Mouse (Mus musculus): ENCODE data around the gene Fbxo3. TPM values are rescaled to one million over a fixed set of nuclear protein-coding genes. Genes with fewer than 3 reads are reported as not detected.
"Not testable (repeated sequence)": the region's sequence is repeated elsewhere in the genome, so short reads cannot be mapped to it uniquely, and the experiment has no call there.

Fbxo3 gene
- polyA plus RNA-seq, 1 experiment from 2014 or later = 75.0 TPM

GRCm38 (mm10) chr2:104065526-104065925 lies 38.0 kb downstream of the Fbxo3 start, which contains the start of gene Gm10912:
TSS of gene Gm10912 (plus strand) at chr2:104065826.
- not testable (repeated sequence) for H3K9ac ChIP-seq (ENCODE audit: low read depth, low read length); H3K27me3 ChIP-seq (replicated peaks; ENCODE audit: control insufficient read depth, insufficient read depth, low read length); H3K4me3 ChIP-seq (ENCODE audit: low read depth, low read length); H3K4me2 ChIP-seq; H3K36me3 ChIP-seq (ENCODE audit: control insufficient read depth, insufficient read depth, low read length); H3K4me1 ChIP-seq (replicated peaks; ENCODE audit: control insufficient read depth, insufficient read depth, low read length); ATAC-seq (replicated peaks; ENCODE audit: low FRiP score); H3K9me3 ChIP-seq (ENCODE audit: control insufficient read depth, low read length); DNase-seq (ENCODE audit: low spot score); H3K27ac ChIP-seq (ENCODE audit: low read depth, low read length)
- 88% methylated on average over 6 of the region's 6 CpGs for whole genome bisulfite sequencing

DNA sequence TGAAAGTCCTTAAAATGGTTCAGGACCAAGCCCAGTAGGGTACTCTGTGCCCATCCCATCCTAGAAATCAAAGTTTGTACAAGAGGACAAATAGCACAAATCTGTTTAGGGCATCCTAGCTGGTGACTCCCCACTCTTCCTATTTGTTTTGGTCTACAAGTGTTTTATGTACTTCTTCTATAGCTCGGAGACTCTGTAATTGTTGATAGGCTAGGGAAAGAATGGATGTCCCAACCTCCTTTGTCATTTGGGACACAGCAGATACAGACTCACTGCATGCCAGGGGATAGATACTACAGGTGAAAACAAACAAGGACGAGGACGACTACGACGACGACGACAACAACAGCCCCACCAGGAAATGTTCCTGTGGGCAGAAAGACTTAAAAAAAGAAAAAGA lies 40.9 kb downstream of the Fbxo3 start, which contains the start of gene Gm10799:
Gene Gm10799 (minus strand): TSS at position 101 of the 400 bp plus-strand sequence.
- not testable (repeated sequence) for H3K4me2 ChIP-seq; H3K4me3 ChIP-seq (ENCODE audit: low read depth, low read length); H3K27ac ChIP-seq (ENCODE audit: low read depth, low read length); H3K4me1 ChIP-seq (replicated peaks; ENCODE audit: control insufficient read depth, insufficient read depth, low read length); H3K27me3 ChIP-seq (replicated peaks; ENCODE audit: control insufficient read depth, insufficient read depth, low read length); H3K36me3 ChIP-seq (ENCODE audit: control insufficient read depth, insufficient read depth, low read length); ATAC-seq (replicated peaks; ENCODE audit: low FRiP score); DNase-seq (ENCODE audit: low spot score); H3K9ac ChIP-seq (ENCODE audit: low read depth, low read length); H3K9me3 ChIP-seq (ENCODE audit: control insufficient read depth, low read length)
- 62% methylated on average over 7 of the region's 7 CpGs for WGBS

DNA sequence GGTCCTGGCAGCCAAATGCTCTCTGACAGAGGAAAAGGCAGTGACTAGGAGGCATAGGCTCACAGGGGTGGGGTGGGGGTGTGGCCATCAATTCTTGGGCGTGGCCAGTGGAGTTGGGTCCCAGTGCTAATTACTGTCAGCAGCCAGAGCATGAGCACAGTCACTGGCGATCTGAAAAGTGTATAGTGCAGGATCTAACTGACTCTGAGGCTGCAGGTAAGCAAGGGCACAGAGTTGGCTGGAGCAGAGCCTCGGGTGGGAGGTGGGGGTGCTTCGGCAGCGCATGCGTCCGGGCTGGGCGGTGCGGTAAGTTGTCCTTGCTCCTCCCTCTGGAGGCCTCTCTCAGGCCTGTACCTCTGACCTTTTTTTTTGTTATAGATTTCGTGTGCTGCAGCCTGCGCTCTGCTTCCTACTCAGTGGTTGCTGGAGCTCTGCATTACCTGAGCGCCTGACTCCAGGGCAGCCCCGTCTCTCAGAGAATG lies 42.2 kb downstream of the Fbxo3 start, which contains the start of gene Cd59b:
Gene Cd59b (plus strand): TSS at position 146 of the 482 bp plus-strand sequence.
- DNase-seq (ENCODE audit: low spot score) (peak; percentile 80), ATAC-seq (replicated peaks; ENCODE audit: low FRiP score) (peak; percentile 95)
- no peaks in the 10 kb centered on the region for H3K36me3 ChIP-seq (ENCODE audit: control insufficient read depth, insufficient read depth, low read length)
- no peaks in the 10 kb centered on the region for H3K27me3 ChIP-seq (replicated peaks; ENCODE audit: control insufficient read depth, insufficient read depth, low read length)
- WGBS = 13% methylated on average over 13 of the region's 13 CpGs
- peak within 1 kb of the TSS; percentile 57 for H3K9ac ChIP-seq (ENCODE audit: low read depth, low read length)
- no peaks in the 10 kb centered on the region for H3K4me1 ChIP-seq (replicated peaks; ENCODE audit: control insufficient read depth, insufficient read depth, low read length)
- peak within 1 kb of the TSS; percentile 73 for H3K4me2 ChIP-seq
- H3K4me3 ChIP-seq (ENCODE audit: low read depth, low read length) = peak within 1 kb of the TSS; percentile 49
- H3K27ac ChIP-seq (ENCODE audit: low read depth, low read length) = peak within 1 kb of the TSS; percentile 90
- no peaks in the 10 kb centered on the region for H3K9me3 ChIP-seq (ENCODE audit: control insufficient read depth, low read length)

DNA sequence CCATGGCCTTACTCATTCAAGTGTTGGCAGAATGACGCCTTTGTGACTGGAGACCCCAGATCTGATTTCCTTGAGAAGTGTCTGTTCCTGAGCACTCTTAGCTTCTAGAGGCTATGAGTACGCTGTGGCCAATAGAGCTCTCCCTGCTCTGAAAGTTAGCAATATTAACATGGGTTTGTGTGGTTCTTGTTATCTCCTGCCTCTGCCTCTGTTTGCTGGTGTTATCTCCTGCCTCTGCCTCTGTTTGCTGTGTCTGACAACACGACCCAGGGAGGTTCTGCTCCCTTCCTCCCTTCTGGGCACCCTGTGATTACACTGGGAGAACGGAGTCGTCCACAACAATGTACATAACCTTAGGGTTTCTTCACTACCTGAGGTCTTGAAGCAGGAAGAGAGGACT lies 50.8 kb downstream of the Fbxo3 start:
- not testable (repeated sequence) for H3K9me3 ChIP-seq (ENCODE audit: control insufficient read depth, low read length); H3K27me3 ChIP-seq (replicated peaks; ENCODE audit: control insufficient read depth, insufficient read depth, low read length); H3K36me3 ChIP-seq (ENCODE audit: control insufficient read depth, insufficient read depth, low read length); H3K9ac ChIP-seq (ENCODE audit: low read depth, low read length); H3K4me1 ChIP-seq (replicated peaks; ENCODE audit: control insufficient read depth, insufficient read depth, low read length); DNase-seq (ENCODE audit: low spot score); H3K4me3 ChIP-seq (ENCODE audit: low read depth, low read length)
- peak overlapping the region; percentile 84 for H3K27ac ChIP-seq (ENCODE audit: low read depth, low read length)
- peak; percentile 99 for ATAC-seq (replicated peaks; ENCODE audit: low FRiP score)
- H3K4me2 ChIP-seq = peak overlapping the region; percentile 53
- WGBS = 28% methylated on average over 5 of the region's 5 CpGs

GRCm38 (mm10) chr2:104081436-104082050 lies 54.0 kb downstream of the Fbxo3 start:
- WGBS = no CpG with 5 or more reads among the region's 1 CpGs
- not testable (repeated sequence) for H3K4me3 ChIP-seq (ENCODE audit: low read depth, low read length); H3K9me3 ChIP-seq (ENCODE audit: control insufficient read depth, low read length); H3K4me2 ChIP-seq; ATAC-seq (replicated peaks; ENCODE audit: low FRiP score); H3K9ac ChIP-seq (ENCODE audit: low read depth, low read length); H3K27me3 ChIP-seq (replicated peaks; ENCODE audit: control insufficient read depth, insufficient read depth, low read length); H3K36me3 ChIP-seq (ENCODE audit: control insufficient read depth, insufficient read depth, low read length); H3K27ac ChIP-seq (ENCODE audit: low read depth, low read length); DNase-seq (ENCODE audit: low spot score); H3K4me1 ChIP-seq (replicated peaks; ENCODE audit: control insufficient read depth, insufficient read depth, low read length)

- ATAC-seq (replicated peaks; ENCODE audit: low FRiP score) (no peak), DNase-seq (ENCODE audit: low spot score) (peak; percentile 21)
- Histone ChIP-seq H3K4me2 (no peak overlapping the region), H3K9me3 (ENCODE audit: control insufficient read depth, low read length) (no peaks in the 10 kb centered on the region), H3K4me3 (ENCODE audit: low read depth, low read length) (no peak overlapping the region), H3K4me1 (replicated peaks; ENCODE audit: control insufficient read depth, insufficient read depth, low read length) (peaks cover 8% of the 10 kb centered on the region), H3K9ac (ENCODE audit: low read depth, low read length) (no peak overlapping the region), H3K36me3 (ENCODE audit: control insufficient read depth, insufficient read depth, low read length) (no peaks in the 10 kb centered on the region), H3K27me3 (replicated peaks; ENCODE audit: control insufficient read depth, insufficient read depth, low read length) (no peaks in the 10 kb centered on the region), H3K27ac (ENCODE audit: low read depth, low read length) (no peak overlapping the region)
These were observed 55.0 kb downstream of the Fbxo3 start for GRCm38 (mm10) chr2:104082474-104082873.

- DNase-seq (ENCODE audit: low spot score); H3K4me3 ChIP-seq (ENCODE audit: low read depth, low read length); H3K27ac ChIP-seq (ENCODE audit: low read depth, low read length); H3K36me3 ChIP-seq (ENCODE audit: control insufficient read depth, insufficient read depth, low read length); H3K4me1 ChIP-seq (replicated peaks; ENCODE audit: control insufficient read depth, insufficient read depth, low read length); ATAC-seq (replicated peaks; ENCODE audit: low FRiP score); H3K4me2 ChIP-seq; H3K27me3 ChIP-seq (replicated peaks; ENCODE audit: control insufficient read depth, insufficient read depth, low read length); H3K9ac ChIP-seq (ENCODE audit: low read depth, low read length); H3K9me3 ChIP-seq (ENCODE audit: control insufficient read depth, low read length): not testable (repeated sequence)
These were observed 56.5 kb downstream of the Fbxo3 start for GRCm38 (mm10) chr2:104084027-104084426.

GRCm38 (mm10) chr2:104087562-104087961 lies 60.0 kb downstream of the Fbxo3 start:
- H3K27ac ChIP-seq (ENCODE audit: low read depth, low read length); H3K4me3 ChIP-seq (ENCODE audit: low read depth, low read length); H3K36me3 ChIP-seq (ENCODE audit: control insufficient read depth, insufficient read depth, low read length); H3K9ac ChIP-seq (ENCODE audit: low read depth, low read length); H3K9me3 ChIP-seq (ENCODE audit: control insufficient read depth, low read length); H3K27me3 ChIP-seq (replicated peaks; ENCODE audit: control insufficient read depth, insufficient read depth, low read length); DNase-seq (ENCODE audit: low spot score); H3K4me2 ChIP-seq; H3K4me1 ChIP-seq (replicated peaks; ENCODE audit: control insufficient read depth, insufficient read depth, low read length): not testable (repeated sequence)
- WGBS = 40% methylated on average over 1 of the region's 1 CpGs
- ATAC-seq (replicated peaks; ENCODE audit: low FRiP score) = peak; percentile 90

- H3K4me2 ChIP-seq = no peak overlapping the region
- H3K9me3 ChIP-seq (ENCODE audit: control insufficient read depth, low read length) = no peaks in the 10 kb centered on the region
- H3K27ac ChIP-seq (ENCODE audit: low read depth, low read length) = no peak overlapping the region
- WGBS = 78% methylated on average over 2 of the region's 2 CpGs
- ATAC-seq (replicated peaks; ENCODE audit: low FRiP score) (no peak), DNase-seq (ENCODE audit: low spot score) (no peak)
- H3K36me3 ChIP-seq (ENCODE audit: control insufficient read depth, insufficient read depth, low read length) = no peaks in the 10 kb centered on the region
- H3K4me3 ChIP-seq (ENCODE audit: low read depth, low read length) = no peak overlapping the region
- H3K4me1 ChIP-seq (replicated peaks; ENCODE audit: control insufficient read depth, insufficient read depth, low read length) = peaks cover 17% of the 10 kb centered on the region
- no peaks in the 10 kb centered on the region for H3K27me3 ChIP-seq (replicated peaks; ENCODE audit: control insufficient read depth, insufficient read depth, low read length)
- no peak overlapping the region for H3K9ac ChIP-seq (ENCODE audit: low read depth, low read length)
These were observed 65.8 kb downstream of the Fbxo3 start for GRCm38 (mm10) chr2:104093305-104093704.

All from liver, embryonic 11.5 days (tissue).